In the genomic region with DNA sequence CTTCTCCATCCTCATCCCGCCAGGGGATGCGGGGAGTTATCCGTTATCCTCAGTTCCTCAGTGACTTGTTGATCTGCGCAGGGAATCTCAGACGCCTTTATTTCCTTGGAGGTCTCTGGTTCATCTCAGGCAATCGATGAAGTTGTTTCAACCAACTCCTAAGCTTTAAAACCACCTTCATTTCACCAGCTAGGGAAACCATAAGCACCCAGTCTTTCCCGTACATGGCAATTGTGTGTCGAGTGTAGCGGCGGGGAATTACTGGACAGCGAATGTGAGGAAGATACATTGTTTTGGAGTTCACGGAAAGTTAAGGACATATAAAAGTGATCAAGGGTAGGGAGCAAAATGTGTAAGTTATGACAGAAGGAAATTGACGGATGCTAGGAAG, we compare ENCODE assay signal across 8 mouse cellular contexts. TPM values are rescaled to one million over a fixed set of nuclear protein-coding genes. Genes with fewer than 3 reads are reported as not detected.
A peak's percentile ranks its signal among the peaks of the same experiment; 100 is the strongest.
DNase-seq lines count a peak whose midpoint lies in the region; ATAC-seq and TF ChIP-seq lines count a peak whose summit lies in the region.

No protein-coding gene starts in this region.

- no peak for TF ChIP-seq POLR2A in olfactory bulb, adult 2 months (IDR thresholded peaks at IDR 0.05; ENCODE audit: insufficient read depth, low read depth, low read length)

- no peaks in the 10 kb centered on the region for H3K9me3 ChIP-seq in lung, embryonic 16.5 days (ENCODE audit: control insufficient read depth, low read length)
- H3K9me3 ChIP-seq in embryonic facial prominence, embryonic 11.5 days (replicated peaks; ENCODE audit: control insufficient read depth, low read length) = no peaks in the 10 kb centered on the region
- no peaks in the 10 kb centered on the region for H3K9me3 ChIP-seq in intestine, postnatal 0 days (ENCODE audit: control insufficient read depth)

- peak overlapping the region; percentile 68 for H3K27ac ChIP-seq in lung, embryonic 16.5 days (ENCODE audit: low read length)
- H3K27ac ChIP-seq in embryonic facial prominence, embryonic 11.5 days (replicated peaks; ENCODE audit: low read depth, low read length) = peak overlapping the region; percentile 90
- H3K27ac ChIP-seq in intestine, postnatal 0 days (ENCODE audit: low read depth, low read length) = 0 out of 2 replicates have a peak overlapping the region, but pooled peaks have one; percentile 43
- no peak overlapping the region for H3K27ac ChIP-seq in olfactory bulb, adult 2 months (ENCODE audit: insufficient read depth, low read depth, low read length)

- WGBS in lung, embryonic 16.5 days = 0% methylated on average over 13 of the region's 13 CpGs
- WGBS in embryonic facial prominence, embryonic 11.5 days = 0% methylated on average over 13 of the region's 13 CpGs
- under 1% methylated on average over 13 of the region's 13 CpGs for WGBS in intestine, postnatal 0 days
- WGBS in olfactory bulb, adult 2 months = under 1% methylated on average over 13 of the region's 13 CpGs

- TF ChIP-seq CTCF in intestine, postnatal 0 days (IDR thresholded peaks at IDR 0.05; ENCODE audit: low read depth) = no peak
- no peak for TF ChIP-seq CTCF in olfactory bulb, adult 2 months (IDR thresholded peaks at IDR 0.05; ENCODE audit: insufficient read depth, low read depth, low read length)

- peak overlapping the region; percentile 64 for H3K4me2 ChIP-seq in lung, embryonic 16.5 days (ENCODE audit: low read depth, low read length)
- H3K4me2 ChIP-seq in embryonic facial prominence, embryonic 11.5 days (ENCODE audit: low read depth, low read length) = peak overlapping the region; percentile 47
- peak overlapping the region; percentile 95 for H3K4me2 ChIP-seq in intestine, postnatal 0 days (replicated peaks; ENCODE audit: low read depth)

- peak overlapping the region; percentile 57 for H3K4me3 ChIP-seq in lung, embryonic 16.5 days (ENCODE audit: low read length)
- peak overlapping the region; percentile 81 for H3K4me3 ChIP-seq in embryonic facial prominence, embryonic 11.5 days (ENCODE audit: low read depth, low read length)
- H3K4me3 ChIP-seq in intestine, postnatal 0 days (ENCODE audit: low read depth, low read length) = peak overlapping the region; percentile 89
- H3K4me3 ChIP-seq in olfactory bulb, adult 2 months (ENCODE audit: insufficient read depth, low read depth, low read length) = peak overlapping the region; percentile 61

- no peaks in the 10 kb centered on the region for H3K36me3 ChIP-seq in lung, embryonic 16.5 days (ENCODE audit: control insufficient read depth, insufficient read depth, low read length)
- H3K36me3 ChIP-seq in embryonic facial prominence, embryonic 11.5 days (replicated peaks; ENCODE audit: control insufficient read depth, insufficient read depth, low read depth, low read length) = no peaks in the 10 kb centered on the region
- H3K36me3 ChIP-seq in intestine, postnatal 0 days (ENCODE audit: control insufficient read depth, insufficient read depth) = no peaks in the 10 kb centered on the region

- H3K9ac ChIP-seq in lung, embryonic 16.5 days (ENCODE audit: low read length) = peak overlapping the region; percentile 81
- H3K9ac ChIP-seq in embryonic facial prominence, embryonic 11.5 days (replicated peaks; ENCODE audit: low read length) = peak overlapping the region; percentile 92
- H3K9ac ChIP-seq in intestine, postnatal 0 days (ENCODE audit: low read depth, low read length) = peak overlapping the region; percentile 69

- DNase-seq in lung, postnatal 10 days = no peak
- DNase-seq in embryonic facial prominence, embryonic 11.5 days (ENCODE audit: low spot score) = no peak
- DNase-seq in spleen, postnatal 4 days (ENCODE audit: low spot score in 2 of 2) = no peak
- DNase-seq in thymus, postnatal 36 days = no peak

- no peak for ATAC-seq in lung, embryonic 16.5 days (ENCODE audit: low read depth)
- no peak for ATAC-seq in embryonic facial prominence, embryonic 11.5 days (replicated peaks; ENCODE audit: insufficient number of reproducible peaks, low FRiP score, low TSS enrichment, low read depth)
- ATAC-seq in intestine, postnatal 0 days = no peak
- no peak for ATAC-seq in granulocyte monocyte progenitor cell, adult 5-6 weeks (replicated peaks; ENCODE audit: poor library complexity, severe bottlenecking)

- H3K4me1 ChIP-seq in lung, embryonic 16.5 days (replicated peaks; ENCODE audit: control insufficient read depth, insufficient read depth, low read length) = peaks cover 6% of the 10 kb centered on the region
- no peaks in the 10 kb centered on the region for H3K4me1 ChIP-seq in embryonic facial prominence, embryonic 11.5 days (ENCODE audit: control insufficient read depth, insufficient read depth, low read length)
- H3K4me1 ChIP-seq in intestine, postnatal 0 days (replicated peaks; ENCODE audit: control insufficient read depth, insufficient read depth, low read length) = no peaks in the 10 kb centered on the region
- H3K4me1 ChIP-seq in olfactory bulb, adult 2 months (ENCODE audit: control insufficient read depth, insufficient read depth, low read length) = 0 out of 2 replicates have a peak, but pooled peaks cover 4% of the 10 kb centered on the region

- no peaks in the 10 kb centered on the region for H3K27me3 ChIP-seq in lung, embryonic 16.5 days (ENCODE audit: control insufficient read depth, insufficient read depth, low read depth, low read length)
- no peaks in the 10 kb centered on the region for H3K27me3 ChIP-seq in embryonic facial prominence, embryonic 11.5 days (ENCODE audit: control insufficient read depth, insufficient read depth, low read length)
- H3K27me3 ChIP-seq in intestine, postnatal 0 days (replicated peaks; ENCODE audit: control insufficient read depth, insufficient read depth, low read length) = no peaks in the 10 kb centered on the region

RNA-seq across cellular contexts. Expression of a gene that starts 0.6 kb away (rescaled TPM):
- 59.6 and 67.1 TPM in 2 replicates for polyA plus RNA-seq in lung, embryonic 16.5 days (2015; fragmentation: Nextera tagmentation; extraction: Ambion mirVana)
- 86.9 and 101 TPM in 2 replicates for polyA plus RNA-seq in embryonic facial prominence, embryonic 11.5 days (2014; fragmentation: Nextera tagmentation; extraction: Ambion mirVana)
- polyA plus RNA-seq in intestine, postnatal 0 days (2015; fragmentation: Nextera tagmentation; extraction: Ambion mirVana) = 9.3 and 10.4 TPM in 2 replicates
- polyA plus RNA-seq in olfactory bulb, adult 2 months (2012; ENCODE audit: insufficient read depth, insufficient read length, low replicate concordance, missing spikeins) = not detected in 2 replicates
- total RNA-seq in granulocyte monocyte progenitor cell, adult 5-6 weeks (2014; fragmentation: Nextera tagmentation) = 48.1 and 51.3 TPM in 2 replicates
- total RNA-seq in granulocyte monocyte progenitor cell, adult 5-6 weeks (2017) = 80.9 and 94.9 TPM in 2 replicates

RNA-seq across cellular contexts. Expression of a gene that starts 30.9 kb away (rescaled TPM):
- polyA plus RNA-seq in lung, embryonic 16.5 days (2015; fragmentation: Nextera tagmentation; extraction: Ambion mirVana) = 0.23 and 0.35 TPM in 2 replicates
- 0.72 and 0.73 TPM in 2 replicates for polyA plus RNA-seq in embryonic facial prominence, embryonic 11.5 days (2014; fragmentation: Nextera tagmentation; extraction: Ambion mirVana)
- polyA plus RNA-seq in intestine, postnatal 0 days (2015; fragmentation: Nextera tagmentation; extraction: Ambion mirVana) = 1.4 and 1.5 TPM in 2 replicates
- not detected in 2 replicates for polyA plus RNA-seq in olfactory bulb, adult 2 months (2012; ENCODE audit: insufficient read depth, insufficient read length, low replicate concordance, missing spikeins)
- not detected in 2 replicates for total RNA-seq in granulocyte monocyte progenitor cell, adult 5-6 weeks (2014; fragmentation: Nextera tagmentation)
- total RNA-seq in granulocyte monocyte progenitor cell, adult 5-6 weeks (2017) = 0.43 TPM in 1 of 2 replicates, not detected in the other
